Mouse (Mus musculus) testis, adult 2 months (tissue): ENCODE results near the gene Tceal5. TPM values are rescaled to one million over a fixed set of nuclear protein-coding genes. Genes with fewer than 3 reads are reported as not detected.

Experiments
- H3K27ac ChIP-seq: fragments of 200-500 bp; 2 replicates; pipeline ENCODE4 v1.5.1; 2012; ENCODE audit warnings: low read depth, low read length; ENCODE audit not compliant: control insufficient read depth, insufficient read depth
- H3K27me3 ChIP-seq: fragments of 200-500 bp; 2 replicates; pipeline ENCODE4 v1.6.1; 2012; ENCODE audit warnings: mild to moderate bottlenecking, low read length, moderate library complexity; ENCODE audit not compliant: control insufficient read depth, insufficient read depth
- H3K36me3 ChIP-seq: fragments of 200-500 bp; 2 replicates; pipeline ENCODE4 v1.6.1; 2012; ENCODE audit warnings: mild to moderate bottlenecking, low read length; ENCODE audit not compliant: control insufficient read depth, insufficient read depth
- H3K4me1 ChIP-seq: fragments of 200-500 bp; 2 replicates; pipeline ENCODE4 v1.6.1; 2012; ENCODE audit warnings: low read length; ENCODE audit not compliant: control insufficient read depth, insufficient read depth
- H3K4me3 ChIP-seq: fragments of 200-500 bp; 2 replicates; pipeline ENCODE4 v1.5.1; 2012; ENCODE audit warnings: low read depth, mild to moderate bottlenecking, low read length, moderate library complexity, mixed read lengths; ENCODE audit not compliant: control insufficient read depth
- CTCF ChIP-seq: fragments of 200-500 bp; IDR thresholded peaks from 2 replicates; pipeline ENCODE4 v1.5.1; 2012; ENCODE audit warnings: low read depth, mild to moderate bottlenecking, inconsistent platforms, low read length, moderate library complexity; ENCODE audit not compliant: control insufficient read depth, insufficient read depth, insufficient replicate concordance
- POLR2A ChIP-seq: fragments of 200-500 bp; IDR thresholded peaks from 2 replicates; pipeline ENCODE4 v1.6.1; 2012; ENCODE audit warnings: low read depth, mild to moderate bottlenecking, inconsistent platforms, low read length, moderate library complexity; ENCODE audit not compliant: control insufficient read depth
- polyA plus RNA-seq: library from polyadenylated mRNA; depleted of rRNA; stranded (reverse); fragments of >200 nt; gene quantifications from 2 replicates; pipeline ENCODE4 v1.2.3, GENCODE M21; 2012; rRNA removed

Gene Tceal5
- not detected in 2 replicates for polyA plus RNA-seq

- Histone ChIP-seq H3K4me1 (no peaks in the 10 kb centered on the region; the same call in 1 of the 2 replicates), H3K4me3 (peak within 1 kb of the TSS; percentile 7; the same call in 1 of the 2 replicates), H3K36me3 (no peaks in the 10 kb centered on the region), H3K27me3 (no peaks in the 10 kb centered on the region), H3K27ac (no peak within 1 kb of the TSS)
- no peak for TF ChIP-seq POLR2A
These were observed at the start of gene Tceal5 for GRCm38 (mm10) chrX:136203664-136204066. Tceal5 (minus strand) TSS chrX:136203876.

- H3K4me1 ChIP-seq: no peaks in the 10 kb centered on the region
- no peak overlapping the region for H3K27ac ChIP-seq
- no peaks in the 10 kb centered on the region for H3K27me3 ChIP-seq
These were observed 48.5 kb upstream of the Tceal5 start for GRCm38 (mm10) chrX:136252023-136252729.

DNA sequence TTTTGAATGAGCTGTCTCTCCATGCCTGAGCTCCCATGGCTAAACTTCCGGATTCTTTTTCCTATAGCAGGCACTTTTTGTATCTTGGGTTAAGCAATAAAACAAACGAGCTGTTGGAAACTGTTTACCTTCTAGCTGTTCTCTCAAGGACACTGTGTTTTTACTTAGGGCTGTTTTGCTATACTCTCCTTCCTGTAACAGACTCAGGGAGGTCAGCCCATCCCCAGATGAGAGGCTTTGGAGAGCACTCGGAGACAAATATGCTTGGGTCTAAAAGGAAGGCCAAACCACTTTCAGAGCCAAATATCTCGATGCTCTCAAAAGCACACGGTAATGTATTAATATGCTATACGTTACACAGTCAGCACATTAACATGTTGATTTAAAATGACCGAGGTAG, 46.0 kb upstream of the Tceal5 start:
- TF ChIP-seq POLR2A (no peak), CTCF (no peak)
- Histone ChIP-seq H3K4me1 (no peaks in the 10 kb centered on the region), H3K4me3 (no peak overlapping the region), H3K36me3 (no peaks in the 10 kb centered on the region), H3K27ac (no peak overlapping the region), H3K27me3 (no peaks in the 10 kb centered on the region)

More at GRCm38 (mm10) chrX:136252023-136252729, 48.5 kb upstream of the Tceal5 start:
- H3K36me3 ChIP-seq: no peaks in the 10 kb centered on the region
- no peak for TF ChIP-seq CTCF
- no peak for TF ChIP-seq POLR2A
- H3K4me3 ChIP-seq: no peak overlapping the region

GRCm38 (mm10) chrX:136248811-136249210, 45.1 kb upstream of the Tceal5 start:
- TF ChIP-seq POLR2A: no peak
- Histone ChIP-seq H3K4me1 (no peaks in the 10 kb centered on the region), H3K36me3 (no peaks in the 10 kb centered on the region), H3K27me3 (no peaks in the 10 kb centered on the region), H3K4me3 (no peak overlapping the region), H3K27ac (no peak overlapping the region)

- H3K4me1 ChIP-seq: no peaks in the 10 kb centered on the region
- peak overlapping the region; percentile 85 for H3K4me3 ChIP-seq
- no peaks in the 10 kb centered on the region for H3K27me3 ChIP-seq
- H3K36me3 ChIP-seq: no peaks in the 10 kb centered on the region
- no peak for TF ChIP-seq POLR2A
- H3K27ac ChIP-seq: peak overlapping the region; percentile 73; the same call in 1 of the 2 replicates
These were observed 41.9 kb upstream of the Tceal5 start for GRCm38 (mm10) chrX:136245521-136246071.

DNA sequence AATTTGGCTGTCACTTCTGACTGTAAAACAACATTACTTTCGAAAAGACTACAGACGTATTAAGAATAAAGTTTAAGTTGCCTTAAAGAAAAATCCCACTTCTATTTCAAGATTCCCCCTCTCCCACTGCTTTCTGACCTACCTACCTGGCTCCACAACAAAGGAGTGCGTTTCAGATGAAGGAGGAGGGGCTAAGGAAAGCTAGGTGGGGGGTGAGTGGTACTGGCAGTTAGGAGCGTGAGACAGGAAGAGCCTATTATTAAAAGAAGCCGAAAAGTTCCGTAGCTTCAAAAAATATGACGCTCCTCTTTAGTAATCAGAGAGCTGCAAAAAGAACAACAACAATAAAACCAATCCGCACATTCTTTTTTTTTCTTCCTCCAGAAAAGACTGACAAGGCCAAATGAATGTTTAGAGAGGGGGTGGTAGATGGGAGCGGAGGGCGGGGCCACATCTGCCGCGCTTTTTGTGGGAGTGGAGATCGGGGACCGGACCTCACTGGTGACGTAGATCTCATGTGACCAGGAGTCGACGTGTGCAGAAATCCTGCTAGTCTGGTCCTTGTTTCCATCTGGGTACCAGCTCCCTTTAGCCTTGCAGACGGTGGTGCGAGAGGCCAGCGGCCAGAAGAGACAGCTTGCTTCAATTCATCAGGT, 41.0 kb upstream of the Tceal5 start, which contains the start of gene Tceal9:
Tceal9 (plus strand) TSS at position 506 of the 656 bp plus-strand sequence.
- no peaks in the 10 kb centered on the region for H3K36me3 ChIP-seq
- H3K4me1 ChIP-seq: no peaks in the 10 kb centered on the region
- peak within 1 kb of the TSS; percentile 85 for H3K4me3 ChIP-seq
- no peak for TF ChIP-seq CTCF
- TF ChIP-seq POLR2A: peak; percentile 57; the same call in 1 of the 2 replicates
- peak within 1 kb of the TSS; percentile 73 for H3K27ac ChIP-seq
- H3K27me3 ChIP-seq: no peaks in the 10 kb centered on the region

GRCm38 (mm10) chrX:136243181-136243580, 39.5 kb upstream of the Tceal5 start:
- TF ChIP-seq POLR2A (no peak), CTCF (no peak)
- H3K36me3 ChIP-seq: no peaks in the 10 kb centered on the region
- H3K27me3 ChIP-seq: no peaks in the 10 kb centered on the region
- H3K4me3 ChIP-seq: no peak overlapping the region
- no peaks in the 10 kb centered on the region for H3K4me1 ChIP-seq
- peak overlapping the region; percentile 36; the same call in 1 of the 2 replicates for H3K27ac ChIP-seq
